Mouse (Mus musculus) CH12.LX (cell line): Measurements from ENCODE around the gene Tbl3. TPM values are rescaled to one million over a fixed set of nuclear protein-coding genes. Genes with fewer than 3 reads are reported as not detected.

Experiments used
- DNase-seq: peaks from one replicate; pipeline ENCODE4 v3.0.0-alpha.2; 2013; ENCODE audit errors: extremely low read depth
- H3K27ac ChIP-seq: 2 replicates; pipeline ENCODE4 v1.5.1; 2012; ENCODE audit warnings: low read depth, mild to moderate bottlenecking, control low read depth, moderate library complexity; ENCODE audit not compliant: insufficient read depth
- H3K27me3 ChIP-seq: replicated peaks from 2 replicates; pipeline ENCODE3; 2012; ENCODE audit warnings: inconsistent platforms
- H3K36me3 ChIP-seq, 2 experiments: replicated peaks in 1 of 2; 2 replicates each; pipeline versions ENCODE3 to v1.6.1; 2012; ENCODE audit warnings: inconsistent platforms in 1 of 2, low read length in 1 of 2, mild to moderate bottlenecking in 1 of 2, mixed read lengths in 1 of 2, moderate library complexity in 1 of 2; ENCODE audit not compliant: control insufficient read depth in 1 of 2, insufficient read depth in 1 of 2
- H3K4me1 ChIP-seq, 2 experiments: 2 replicates each; pipeline ENCODE4 v1.6.1; 2012; ENCODE audit warnings: inconsistent platforms in 1 of 2, moderate library complexity in 1 of 2; ENCODE audit not compliant: insufficient read depth in 2 of 2, control insufficient read depth in 1 of 2
- H3K4me2 ChIP-seq: 2 replicates; pipeline ENCODE4 v1.6.1; 2012; ENCODE audit warnings: low read depth, mild to moderate bottlenecking, control low read depth; ENCODE audit not compliant: poor library complexity, insufficient read depth, severe bottlenecking
- H3K4me3 ChIP-seq, 3 experiments: fragments of 150-350 bp in 1 of 3; sonication (generic) in 1 of 3; replicated peaks in 1 of 3; 2 replicates each; pipeline versions ENCODE3 to v1.5.1; 2011 to 2012; ENCODE audit warnings: low read depth in 2 of 3, low read length in 2 of 3, mild to moderate bottlenecking in 2 of 3, moderate library complexity in 2 of 3, control low read depth in 1 of 3, improper control_type of control experiment in 1 of 3, inconsistent platforms in 1 of 3, mixed read lengths in 1 of 3; ENCODE audit not compliant: poor library complexity in 1 of 3
- H3K79me2 ChIP-seq: replicated peaks from 2 replicates; pipeline ENCODE4 v1.6.1; 2012; ENCODE audit warnings: mild to moderate bottlenecking, moderate library complexity; ENCODE audit not compliant: control insufficient read depth, poor library complexity, insufficient read depth, severe bottlenecking; ENCODE audit errors: extremely low read depth
- H3K9ac ChIP-seq: 2 replicates; pipeline ENCODE4 v1.6.1; 2012; ENCODE audit warnings: low read depth, mild to moderate bottlenecking, control low read depth, moderate library complexity; ENCODE audit not compliant: insufficient read depth
- H3K9me3 ChIP-seq: replicated peaks from 2 replicates; pipeline ENCODE3; 2012; ENCODE audit warnings: low read length, inconsistent platforms, mixed read lengths
- BHLHE40 ChIP-seq: IDR thresholded peaks from 2 replicates; pipeline ENCODE4 v1.6.1; 2011; ENCODE audit warnings: mild to moderate bottlenecking, low read depth, low read length, improper control_type of control experiment
- CHD1 ChIP-seq: IDR thresholded peaks from 2 replicates; pipeline ENCODE4 v1.6.1; 2012; ENCODE audit warnings: low read depth, low read length, improper control_type of control experiment, inconsistent platforms
- CTCF ChIP-seq, 2 experiments: IDR thresholded peaks in 1 of 2; conservative IDR thresholded peaks in 1 of 2; 2 replicates each; pipeline ENCODE4 v1.5.1; 2011 to 2012; ENCODE audit warnings: low read depth in 2 of 2, low read length in 2 of 2, improper control_type of control experiment in 1 of 2, inconsistent platforms in 1 of 2, mild to moderate bottlenecking in 1 of 2, moderate library complexity in 1 of 2
- E2F4 ChIP-seq: IDR thresholded peaks from 2 replicates; pipeline ENCODE4 v1.6.1; 2011; ENCODE audit warnings: low read depth, low read length, improper control_type of control experiment; ENCODE audit not compliant: insufficient replicate concordance
- ELF1 ChIP-seq: IDR thresholded peaks from 2 replicates; pipeline ENCODE4 v1.6.1; 2014; ENCODE audit warnings: low read depth, mild to moderate bottlenecking, inconsistent platforms, low read length, improper control_type of control experiment
- EP300 ChIP-seq: IDR thresholded peaks from 2 replicates; pipeline ENCODE4 v1.6.1; 2011; ENCODE audit warnings: low read length, improper control_type of control experiment
- ETS1 ChIP-seq: conservative IDR thresholded peaks from 2 replicates; pipeline ENCODE4 v1.6.1; 2012; ENCODE audit warnings: low read depth, mild to moderate bottlenecking, inconsistent platforms, low read length, improper control_type of control experiment, moderate library complexity
- JUN ChIP-seq: IDR thresholded peaks from 2 replicates; pipeline ENCODE4 v1.6.1; 2011; ENCODE audit warnings: low read depth, mild to moderate bottlenecking, low read length, improper control_type of control experiment, moderate library complexity; ENCODE audit not compliant: insufficient read depth
- MAFK ChIP-seq: IDR thresholded peaks from 2 replicates; pipeline ENCODE4 v1.6.1; 2011; ENCODE audit warnings: low read length, improper control_type of control experiment; ENCODE audit not compliant: insufficient replicate concordance
- MEF2A ChIP-seq: IDR thresholded peaks from 2 replicates; pipeline ENCODE4 v1.6.1; 2014; ENCODE audit warnings: low read depth, mild to moderate bottlenecking, inconsistent platforms, low read length, improper control_type of control experiment, borderline replicate concordance
- MYC ChIP-seq: IDR thresholded peaks from 2 replicates; pipeline ENCODE4 v1.6.1; 2011; ENCODE audit warnings: low read depth, mild to moderate bottlenecking, improper control_type of control experiment, low read length
- NRF1 ChIP-seq: IDR thresholded peaks from 2 replicates; pipeline ENCODE4 v1.6.1; 2014; ENCODE audit warnings: low read depth, mild to moderate bottlenecking, inconsistent platforms, low read length, improper control_type of control experiment, moderate library complexity
- PAX5 ChIP-seq: IDR thresholded peaks from 2 replicates; pipeline ENCODE4 v1.6.1; 2012; ENCODE audit warnings: low read length, inconsistent platforms, mixed read lengths
- POLR2AphosphoS2 ChIP-seq: IDR thresholded peaks from 2 replicates; pipeline ENCODE4 v1.6.1; 2011; ENCODE audit warnings: low read depth, low read length, improper control_type of control experiment
- RAD21 ChIP-seq: IDR thresholded peaks from 2 replicates; pipeline ENCODE4 v1.6.1; 2011; ENCODE audit warnings: low read depth, mild to moderate bottlenecking, low read length, improper control_type of control experiment, moderate library complexity
- RCOR1 ChIP-seq: conservative IDR thresholded peaks from 2 replicates; pipeline ENCODE4 v1.6.1; 2012; ENCODE audit warnings: low read depth, mild to moderate bottlenecking, inconsistent platforms, low read length, improper control_type of control experiment
- SMC3 ChIP-seq: IDR thresholded peaks from 2 replicates; pipeline ENCODE4 v1.6.1; 2011; ENCODE audit warnings: low read depth, low read length, improper control_type of control experiment
- TBP ChIP-seq: conservative IDR thresholded peaks from 2 replicates; pipeline ENCODE4 v1.6.1; 2011; ENCODE audit warnings: low read depth, low read length, improper control_type of control experiment
- UBTF ChIP-seq: IDR thresholded peaks from 2 replicates; pipeline ENCODE4 v1.6.1; 2012; ENCODE audit warnings: low read depth, mild to moderate bottlenecking, inconsistent platforms, low read length, improper control_type of control experiment, moderate library complexity
- USF2 ChIP-seq: conservative IDR thresholded peaks from 2 replicates; pipeline ENCODE4 v1.6.1; 2011; ENCODE audit warnings: low read depth, low read length, improper control_type of control experiment
- ZC3H11A ChIP-seq: IDR thresholded peaks from 2 replicates; pipeline ENCODE4 v1.6.1; 2012; ENCODE audit warnings: low read depth, mild to moderate bottlenecking, inconsistent platforms, low read length, improper control_type of control experiment
- ZKSCAN1 ChIP-seq: IDR thresholded peaks from 2 replicates; pipeline ENCODE4 v1.6.1; 2012; ENCODE audit warnings: low read depth, inconsistent platforms, low read length, improper control_type of control experiment, borderline replicate concordance
- ZNF384 ChIP-seq: IDR thresholded peaks from 2 replicates; pipeline ENCODE4 v1.6.1; 2012; ENCODE audit warnings: low read depth, low read length, improper control_type of control experiment, inconsistent platforms
- dilution Hi-C: fragments of 300-500 bp; cut with MboI; formaldehyde crosslinking; loops from 2 replicates; pipeline ENCODE4 v1.14.3; 2020; ENCODE audit warnings: low sequenced_read_pairs; ENCODE audit not compliant: extremely low pct_unique_long_range_greater_than_20kb, extremely low pct_ligation_motif_present
- in situ Hi-C: fragments of 300-500 bp; cut with MboI; formaldehyde crosslinking; loops from 3 replicates; pipeline ENCODE4 v1.14.3; 2019; ENCODE audit warnings: low sequenced_read_pairs, low pct_ligation_motif_present, low pct_unique_long_range_greater_than_20kb, mixed read lengths
- polyA plus RNA-seq: library from polyadenylated mRNA; unstranded; fragments of >175 nt; gene quantifications from 2 replicates; pipeline ENCODE4 v1.2.1, GENCODE M21; 2012; ENCODE audit warnings: low read depth; ENCODE audit not compliant: insufficient read length
- total RNA-seq, 2 experiments: library from RNA; depleted of rRNA; stranded (reverse); fragments of 300-350 nt in 1 of 2; fragments of >200 nt in 1 of 2; gene quantifications; 2 replicates each; pipeline ENCODE4 v1.2.3; 2012 to 2014

The Tbl3 gene
- total and polyA plus RNA-seq, 3 experiments, result 98.0 to 105 (median 104) TPM

GRCm38 (mm10) chr17:24744381-24744780 is 36.9 kb upstream of the Tbl3 start:
- Histone ChIP-seq H3K9ac (no peak overlapping the region), H3K9me3 (no peaks in the 10 kb centered on the region), H3K79me2 (no peaks in the 10 kb centered on the region), H3K4me1 (peaks cover 0 to 10% of the 10 kb centered on the region in 2 experiments; a peak in 1 of 4 replicates), H3K27me3 (peaks cover 31% of the 10 kb centered on the region), H3K36me3 (peaks cover 12 to 35% of the 10 kb centered on the region in 2 experiments), H3K4me3 (no peak overlapping the region), H3K27ac (no peak overlapping the region), H3K4me2 (no peak overlapping the region)
- in situ Hi-C loops (loop anchor here (5.0 kb wide), 2 partner anchors 63 to 143 kb away; partner anchors contain the start of genes Nubp2 and Spsb3), dilution Hi-C loops (no loop called here)
- TF ChIP-seq TBP (no peak), SMC3 (no peak), ZKSCAN1 (no peak), E2F4 (no peak), MAFK (no peak), CTCF (conservative IDR thresholded peaks at IDR 0.05 in 1 of 2, IDR thresholded peaks at IDR 0.05 in 1 of 2; ENCODE audit: low read depth in 2 of 2, low read length in 2 of 2) (no peak), ZC3H11A (no peak), ELF1 (no peak), EP300 (no peak), MEF2A (no peak), NRF1 (no peak), RAD21 (no peak), POLR2AphosphoS2 (no peak), ETS1 (no peak), PAX5 (no peak), CHD1 (no peak), JUN (no peak)
- DNase-seq, result no peak

- in situ Hi-C loops, result loop anchor here (5.0 kb wide), 2 partner anchors 63 to 143 kb away; partner anchors contain the start of genes Nubp2 and Spsb3
- Histone ChIP-seq H3K4me3 (no peak overlapping the region), H3K36me3 (peaks cover 13 to 38% of the 10 kb centered on the region in 2 experiments), H3K4me2 (no peak overlapping the region), H3K27me3 (peaks cover 26% of the 10 kb centered on the region), H3K9ac (no peak overlapping the region), H3K79me2 (no peaks in the 10 kb centered on the region), H3K27ac (no peak overlapping the region), H3K9me3 (no peaks in the 10 kb centered on the region), H3K4me1 (peaks cover 0 to 10% of the 10 kb centered on the region in 2 experiments; a peak in 1 of 4 replicates)
- dilution Hi-C loops, result no loop called here
- no peak for DNase-seq
- TF ChIP-seq MEF2A (no peak), CTCF (conservative IDR thresholded peaks at IDR 0.05 in 1 of 2, IDR thresholded peaks at IDR 0.05 in 1 of 2; ENCODE audit: low read depth in 2 of 2, low read length in 2 of 2) (no peak), ZNF384 (no peak), RCOR1 (no peak), USF2 (no peak), NRF1 (no peak), BHLHE40 (no peak), UBTF (no peak), MYC (no peak)
These were observed 36.4 kb upstream of the Tbl3 start for GRCm38 (mm10) chr17:24743896-24744295.
